Mouse (Mus musculus) megakaryocyte, embryonic 14.5 days (primary cell): Measurements from ENCODE around the gene Ankrd11.

Experiments used
- FLI1 ChIP-seq: IDR thresholded peaks from 2 replicates; pipeline ENCODE4 v1.6.1; 2012; ENCODE audit warnings: low read length, inconsistent platforms, mixed read lengths
- GATA1 ChIP-seq: IDR thresholded peaks from 3 replicates; pipeline ENCODE4 v1.6.1; 2012; ENCODE audit warnings: mixed read lengths, low read length, inconsistent platforms, borderline replicate concordance

- TF ChIP-seq GATA1 (no peak), FLI1 (no peak)
Observed at GRCm38 (mm10) chr8:122966638-122967037, 75.4 kb downstream of the Ankrd11 start.
